Mouse (Mus musculus): ENCODE data around the gene Oas2.

Oas2 gene

DNA sequence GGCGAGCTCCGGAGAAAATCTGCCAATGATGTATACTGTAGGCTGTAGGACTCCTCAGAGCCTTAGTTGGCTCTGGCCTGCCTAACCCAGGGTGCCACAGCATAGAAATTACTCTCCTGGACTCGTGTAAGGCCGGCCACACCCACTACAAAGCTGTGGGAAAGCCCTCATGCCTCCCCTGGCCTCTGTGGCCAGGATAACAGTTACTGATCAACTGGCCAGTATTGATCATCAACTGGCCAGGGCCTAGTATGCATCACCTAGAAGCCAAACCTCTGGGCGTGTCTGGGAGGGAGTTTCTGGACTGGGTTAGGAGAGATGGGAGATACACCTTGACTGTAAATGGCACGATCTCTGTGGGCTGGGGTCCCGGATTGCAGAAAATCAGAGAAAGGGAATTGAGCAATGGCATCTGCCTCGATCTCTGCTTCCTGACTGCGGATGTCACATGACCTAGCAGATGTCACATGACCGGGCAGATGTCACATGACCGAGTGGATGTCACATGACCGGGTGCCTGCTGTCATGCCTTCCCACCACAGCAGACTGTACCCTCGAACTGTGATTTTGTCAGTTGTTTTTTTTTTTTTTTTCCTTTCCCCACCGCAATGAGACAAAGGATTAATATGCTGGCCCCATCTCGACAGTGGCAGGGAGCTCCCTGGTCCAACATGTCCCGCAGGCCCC is 53.5 kb downstream of the Oas2 start:
- no peak for DNase-seq (ENCODE audit: low spot score in 2 of 2)

DNA sequence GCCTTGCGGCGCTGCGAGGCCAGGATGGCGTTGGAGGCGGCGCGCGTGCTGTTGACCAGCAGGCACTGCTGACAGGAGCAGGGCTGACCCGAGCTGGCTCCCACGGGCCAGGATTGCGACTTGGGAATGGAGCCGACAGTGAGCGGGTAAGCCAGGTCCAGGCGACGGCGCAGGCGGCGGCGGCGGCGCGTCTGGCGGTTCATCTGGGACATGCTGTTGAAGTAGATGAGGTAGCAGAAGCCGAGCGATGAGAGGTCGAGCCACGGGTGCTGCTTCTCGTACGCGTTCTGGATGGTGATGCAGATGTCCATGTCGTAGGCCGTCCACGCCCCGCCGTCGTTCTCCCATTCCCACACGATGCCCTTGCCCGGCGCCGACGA is 55.0 kb downstream of the Oas2 start:
- DNase-seq (ENCODE audit: low spot score in 2 of 2): no peak

GRCm38 (mm10) chr5:120693931-120694694 is 55.5 kb downstream of the Oas2 start:
- no peak for DNase-seq (ENCODE audit: low spot score in 2 of 2)

- no peak for DNase-seq (ENCODE audit: low spot score in 2 of 2)
These were observed 57.6 kb downstream of the Oas2 start for GRCm38 (mm10) chr5:120692034-120692433.

GRCm38 (mm10) chr5:120690417-120690816 is 59.2 kb downstream of the Oas2 start:
- DNase-seq (ENCODE audit: low spot score in 2 of 2): no peak

DNA sequence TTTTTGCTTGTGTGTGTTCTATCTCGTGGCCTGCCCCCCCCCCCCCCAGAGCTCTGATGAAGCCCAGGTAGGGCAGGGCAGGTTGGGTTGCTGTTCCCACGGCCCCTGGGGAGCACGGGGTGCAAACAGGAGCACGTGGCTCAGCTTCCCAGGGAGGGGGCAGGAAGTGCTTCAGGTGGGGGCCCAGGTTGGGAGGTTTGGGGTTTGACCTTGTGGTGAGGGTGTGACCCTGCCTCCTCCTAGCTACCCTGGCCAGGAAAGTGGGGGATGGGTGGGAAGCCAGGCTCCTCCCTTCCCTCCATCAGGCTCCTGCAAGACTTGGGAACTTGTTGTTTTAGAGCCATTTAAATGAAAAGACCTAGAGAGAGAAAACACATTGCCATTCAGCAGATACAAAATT is 61.2 kb downstream of the Oas2 start:
- DNase-seq (ENCODE audit: low spot score in 2 of 2): no peak

- DNase-seq (ENCODE audit: low spot score in 2 of 2): no peak
These were observed 61.8 kb downstream of the Oas2 start for GRCm38 (mm10) chr5:120687897-120688296.

DNA sequence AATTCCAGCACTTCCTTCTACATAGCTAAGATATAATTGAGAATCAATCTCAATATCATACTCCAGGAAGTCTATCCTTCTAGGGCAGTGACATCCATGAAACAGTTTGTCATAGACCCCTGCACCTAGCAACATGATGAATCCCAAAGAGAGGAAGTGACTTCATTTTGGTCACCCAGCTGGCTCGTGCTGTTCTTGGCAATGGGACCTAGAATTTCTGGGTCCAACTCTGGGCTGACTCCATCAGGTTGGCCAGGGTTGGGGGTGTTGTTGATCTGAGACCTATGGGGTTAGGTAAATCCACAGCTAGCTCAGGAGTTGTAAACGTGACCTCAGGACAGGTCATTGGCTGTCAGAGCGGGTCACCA is 62.2 kb downstream of the Oas2 start:
- no peak for DNase-seq (ENCODE audit: low spot score in 2 of 2)

DNA sequence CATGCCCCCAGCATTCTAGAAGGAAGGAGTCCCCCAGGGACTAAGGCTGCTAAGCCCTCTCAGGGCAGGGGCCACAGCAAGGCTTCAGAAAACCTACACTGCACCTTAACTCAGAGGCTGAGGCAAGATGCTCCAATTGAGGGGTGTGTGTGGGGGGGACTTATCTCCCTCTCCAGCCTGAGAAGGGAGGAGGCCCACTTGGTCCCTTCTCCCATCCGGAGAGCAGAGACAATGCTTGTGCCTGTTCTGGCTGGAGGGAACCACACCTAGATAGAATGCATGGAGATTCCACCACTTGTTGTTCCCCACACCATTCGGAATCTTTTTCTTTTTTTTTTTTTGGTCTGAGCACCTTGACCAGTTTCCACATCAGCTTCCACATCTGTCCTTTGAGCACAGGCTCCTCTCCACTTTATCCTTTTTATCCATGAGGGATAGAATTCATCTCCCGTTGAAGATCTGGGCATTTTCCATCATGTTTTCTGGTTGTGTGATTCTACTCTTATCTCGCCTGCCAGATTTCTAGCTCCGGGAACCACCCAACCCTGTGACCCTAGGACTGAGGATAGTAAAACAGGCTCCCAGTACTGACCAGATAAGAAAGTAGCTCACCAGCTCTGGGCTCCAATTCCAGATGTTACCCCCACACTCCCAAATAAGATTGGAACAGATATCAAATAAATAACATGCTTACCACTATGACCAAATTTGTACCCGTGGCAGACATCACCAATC is 62.7 kb downstream of the Oas2 start:
- DNase-seq (ENCODE audit: low spot score in 2 of 2): no peak

DNA sequence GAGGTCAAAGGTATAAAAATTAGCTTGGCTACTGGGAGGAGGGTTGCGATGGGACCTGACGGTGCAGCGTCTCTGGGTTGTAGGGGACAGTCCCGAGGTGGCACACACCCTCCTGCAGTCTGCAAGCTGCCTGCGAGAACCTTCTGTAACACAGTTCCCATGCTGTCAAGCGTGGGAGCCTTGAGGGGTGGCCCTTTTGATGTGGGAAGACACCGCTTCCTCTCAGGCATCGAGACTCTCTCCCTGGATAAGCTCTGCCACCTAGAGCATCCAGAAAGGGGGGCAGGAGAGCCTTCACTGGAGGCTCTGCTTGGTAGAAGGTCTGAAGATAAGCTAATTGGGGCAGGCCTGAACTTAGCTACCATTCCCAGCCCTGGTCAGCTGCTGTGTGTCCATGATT is 64.0 kb downstream of the Oas2 start:
- no peak for DNase-seq (ENCODE audit: low spot score in 2 of 2)

DNA sequence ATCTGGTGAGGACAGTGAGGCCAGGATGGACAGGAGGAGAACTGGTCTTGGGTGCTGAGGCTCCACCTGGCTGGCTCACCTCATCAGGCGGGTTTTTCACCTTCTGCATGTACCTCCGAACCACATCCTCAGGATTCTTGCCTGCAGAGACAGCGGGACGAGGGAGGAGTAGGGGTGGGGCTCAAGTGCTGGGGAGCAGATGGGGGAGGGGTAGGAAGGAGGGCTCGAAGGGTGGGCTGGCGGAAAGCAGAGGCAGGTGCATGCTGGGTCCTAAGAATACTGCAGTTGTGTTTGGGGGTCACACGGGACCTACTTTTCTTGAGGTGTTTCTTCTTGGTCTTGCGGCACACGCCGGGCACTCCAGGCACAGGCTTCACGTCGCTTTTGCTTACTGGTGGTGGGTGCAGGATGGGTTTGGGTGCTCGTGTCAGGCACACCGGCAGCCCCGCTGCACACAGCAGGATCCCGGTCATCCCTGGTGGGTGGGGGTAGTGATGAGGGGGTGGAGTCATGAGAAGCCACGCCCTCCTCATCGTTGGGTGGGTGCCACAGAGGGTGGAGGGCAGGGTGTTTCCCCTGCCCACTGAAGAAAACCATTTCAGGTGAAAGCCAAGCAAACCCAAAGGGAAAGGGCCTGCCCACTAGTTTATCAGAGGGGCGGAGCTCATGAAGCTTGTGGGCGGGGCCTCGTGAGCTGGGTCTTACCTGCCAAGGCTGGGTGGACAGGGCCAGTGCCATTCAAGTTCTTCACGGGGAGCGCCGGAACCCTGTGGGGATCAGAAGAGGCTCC is 66.5 kb downstream of the Oas2 start:
- DNase-seq (ENCODE audit: low spot score in 2 of 2): no peak

- peak in 1 of 2 experiments; percentile 49 for DNase-seq (ENCODE audit: low spot score in 2 of 2)
These were observed 68.7 kb downstream of the Oas2 start for GRCm38 (mm10) chr5:120680918-120681317.

Data from cerebellum, postnatal 4 days (tissue).